Mouse (Mus musculus): ENCODE data around the gene Homer2. TPM values are rescaled to one million over a fixed set of nuclear protein-coding genes. Genes with fewer than 3 reads are reported as not detected.

Gene Homer2
- total RNA-seq, 2 experiments from 2014 or later, result 1.1 to 4.6 TPM

GRCm38 (mm10) chr7:81604991-81605390 lies 102.3 kb downstream of the Homer2 start:
- ATAC-seq (replicated peaks; ENCODE audit: low FRiP score, poor library complexity, severe bottlenecking), result no peak

DNA sequence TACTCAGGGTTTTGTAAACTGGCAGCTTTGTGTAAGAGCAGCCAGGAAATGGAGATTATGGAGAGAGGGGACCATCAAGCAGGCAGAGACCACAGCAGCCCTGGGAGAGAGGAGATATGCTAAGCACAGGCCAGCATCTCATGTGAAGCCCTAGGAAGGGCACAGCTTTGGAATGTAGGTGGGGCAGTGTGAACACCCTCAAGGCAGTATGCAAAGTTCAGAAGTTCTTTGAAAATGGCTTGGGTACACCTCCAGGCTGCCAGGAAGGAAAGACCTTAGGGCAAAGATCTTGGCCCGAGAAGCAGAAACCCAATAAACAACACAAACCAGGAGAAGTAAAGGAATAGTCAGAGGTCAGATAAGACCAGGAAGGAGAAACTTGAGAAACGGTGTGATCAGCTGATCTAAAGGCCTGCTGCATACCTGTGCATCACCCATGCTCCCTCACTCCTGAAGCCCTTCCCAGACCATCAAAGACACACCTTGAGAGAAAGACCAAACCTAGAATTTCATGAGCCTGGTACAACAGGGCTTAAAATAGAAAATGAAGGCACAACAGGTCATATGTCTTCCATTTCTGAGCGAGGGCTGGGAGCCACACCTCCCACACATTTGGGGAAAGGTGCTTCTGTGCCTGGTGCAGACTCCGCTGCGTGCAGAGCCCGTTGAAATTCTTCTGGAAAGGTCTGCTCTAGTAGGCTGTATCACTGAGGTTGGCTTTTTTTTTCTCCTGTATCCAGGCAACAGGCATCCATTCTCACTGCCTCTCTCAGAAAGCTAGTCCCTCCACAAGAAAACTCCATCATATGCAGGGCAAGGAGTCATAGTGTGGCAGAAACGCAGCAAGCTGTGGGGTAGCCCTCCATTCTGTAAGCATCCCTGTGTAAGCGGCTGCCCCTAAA lies 107.7 kb downstream of the Homer2 start:
- no peak for ATAC-seq (replicated peaks; ENCODE audit: low FRiP score, poor library complexity, severe bottlenecking)

DNA sequence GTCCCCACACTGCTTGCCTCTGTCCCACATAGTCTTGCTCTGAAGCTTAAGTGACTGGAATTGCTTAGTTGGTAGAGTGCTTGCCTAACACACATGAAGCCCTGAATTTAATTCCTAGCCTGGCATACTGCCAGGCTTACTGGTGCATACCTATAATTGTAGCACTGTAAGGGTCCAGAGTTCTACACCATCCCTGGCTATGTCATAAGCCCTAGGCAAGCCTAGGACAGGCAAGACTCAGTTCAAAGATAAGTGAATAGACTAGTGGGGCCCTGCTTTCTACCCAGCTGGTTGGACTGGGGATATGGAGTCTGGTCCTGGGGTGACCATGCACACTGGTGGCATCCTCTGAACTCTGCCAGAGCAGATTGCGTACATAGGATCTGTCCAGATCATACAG lies 109.7 kb downstream of the Homer2 start:
- ATAC-seq (replicated peaks; ENCODE audit: low FRiP score, poor library complexity, severe bottlenecking), result no peak

- ATAC-seq (replicated peaks; ENCODE audit: low FRiP score, poor library complexity, severe bottlenecking), result no peak
These were observed 111.2 kb downstream of the Homer2 start for GRCm38 (mm10) chr7:81596086-81596485.

GRCm38 (mm10) chr7:81595056-81595455 lies 112.3 kb downstream of the Homer2 start:
- ATAC-seq (replicated peaks; ENCODE audit: low FRiP score, poor library complexity, severe bottlenecking), result no peak

GRCm38 (mm10) chr7:81593387-81593786 lies 113.9 kb downstream of the Homer2 start:
- no peak for ATAC-seq (replicated peaks; ENCODE audit: low FRiP score, poor library complexity, severe bottlenecking)

- no peak for ATAC-seq (replicated peaks; ENCODE audit: low FRiP score, poor library complexity, severe bottlenecking)
These were observed 114.6 kb downstream of the Homer2 start for GRCm38 (mm10) chr7:81592686-81593085.

- ATAC-seq (replicated peaks; ENCODE audit: low FRiP score, poor library complexity, severe bottlenecking), result no peak; the same call in 1 of the 2 replicates
These were observed 120.1 kb downstream of the Homer2 start for GRCm38 (mm10) chr7:81587238-81587637.

GRCm38 (mm10) chr7:81585326-81585725 lies 122.0 kb downstream of the Homer2 start:
- no peak for ATAC-seq (replicated peaks; ENCODE audit: low FRiP score, poor library complexity, severe bottlenecking)

GRCm38 (mm10) chr7:81583512-81583911 lies 123.8 kb downstream of the Homer2 start:
- no peak for ATAC-seq (replicated peaks; ENCODE audit: low FRiP score, poor library complexity, severe bottlenecking)

DNA sequence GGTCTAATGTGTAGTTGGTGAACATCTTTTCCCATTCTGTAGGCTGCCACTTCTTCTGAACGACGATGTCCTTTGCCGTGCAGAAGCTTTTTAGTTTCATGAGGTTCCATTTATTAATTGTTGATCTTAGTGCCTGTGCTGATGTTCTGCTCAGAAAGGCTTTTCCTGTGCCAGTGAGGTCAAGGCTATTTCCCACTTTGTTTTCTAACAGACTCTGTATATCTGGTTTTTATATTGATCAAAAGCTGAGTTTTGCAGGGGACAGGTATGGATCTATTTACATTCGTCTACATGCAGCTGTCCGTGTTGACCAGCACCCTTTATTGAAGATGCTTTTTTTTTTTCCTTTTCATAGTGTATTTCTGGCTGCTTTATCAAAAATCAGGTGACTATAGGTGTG lies 128.0 kb downstream of the Homer2 start:
- ATAC-seq (replicated peaks; ENCODE audit: low FRiP score, poor library complexity, severe bottlenecking), result no peak

- ATAC-seq (replicated peaks; ENCODE audit: low FRiP score, poor library complexity, severe bottlenecking), result no peak
These were observed 128.9 kb downstream of the Homer2 start for GRCm38 (mm10) chr7:81578413-81578812.

GRCm38 (mm10) chr7:81577872-81578271 lies 129.5 kb downstream of the Homer2 start:
- no peak for ATAC-seq (replicated peaks; ENCODE audit: low FRiP score, poor library complexity, severe bottlenecking)

- no peak for ATAC-seq (replicated peaks; ENCODE audit: low FRiP score, poor library complexity, severe bottlenecking)
These were observed 131.7 kb downstream of the Homer2 start for GRCm38 (mm10) chr7:81575606-81576005.

- no peak for ATAC-seq (replicated peaks; ENCODE audit: low FRiP score, poor library complexity, severe bottlenecking)
These were observed 133.5 kb downstream of the Homer2 start for GRCm38 (mm10) chr7:81573821-81574220.

DNA sequence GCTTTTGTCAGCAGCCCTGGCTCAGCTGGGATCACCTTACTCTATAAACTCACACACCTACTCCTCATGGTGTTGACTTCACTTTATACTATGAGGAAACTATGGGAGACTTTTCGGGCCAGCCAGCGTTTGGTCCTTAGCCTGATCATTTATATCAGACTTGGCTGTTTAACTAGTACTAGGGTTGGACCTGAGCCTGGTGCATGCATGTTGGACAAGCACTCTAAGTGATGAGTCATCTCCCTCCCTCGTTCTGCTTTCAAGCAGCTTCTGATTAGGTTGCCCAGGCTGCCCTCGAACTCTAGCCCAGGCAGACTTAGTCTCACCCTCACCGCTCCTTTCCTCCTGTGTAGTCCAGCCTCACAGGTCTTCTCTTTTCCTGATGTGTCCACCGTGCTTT lies 133.9 kb downstream of the Homer2 start:
- ATAC-seq (replicated peaks; ENCODE audit: low FRiP score, poor library complexity, severe bottlenecking), result peak; percentile 70

DNA sequence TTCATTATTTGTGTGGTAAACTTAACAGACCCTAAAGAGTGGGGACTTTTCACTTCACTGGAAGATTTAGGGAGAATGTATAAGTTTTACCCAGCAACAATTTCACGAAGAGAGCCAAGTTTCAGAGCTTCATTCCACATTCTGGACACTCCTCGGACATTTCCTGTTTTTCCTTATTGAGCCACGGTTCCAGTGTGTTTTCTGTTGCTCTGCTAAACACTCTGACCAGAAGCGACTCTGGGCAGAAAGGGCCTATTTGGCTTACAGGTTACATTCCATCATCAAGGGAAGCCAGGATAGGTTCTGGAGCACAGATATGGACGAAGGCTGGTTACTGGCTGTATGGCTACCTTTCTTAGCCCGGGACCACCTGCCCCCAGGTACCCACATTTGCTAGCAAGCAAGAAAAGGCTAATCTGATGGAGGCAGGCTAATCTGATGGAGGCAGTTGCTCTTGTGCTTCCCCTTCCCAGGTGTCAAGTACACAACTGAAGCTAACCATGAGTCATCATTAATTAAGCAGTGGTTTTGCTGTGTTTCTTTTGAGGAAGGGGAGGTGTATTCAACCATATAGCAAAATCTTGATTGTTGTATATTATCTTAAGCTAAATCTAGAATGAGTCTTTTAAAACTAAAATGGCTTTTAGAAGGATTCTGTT lies 134.6 kb downstream of the Homer2 start:
- ATAC-seq (replicated peaks; ENCODE audit: low FRiP score, poor library complexity, severe bottlenecking), result no peak

- no peak for ATAC-seq (replicated peaks; ENCODE audit: low FRiP score, poor library complexity, severe bottlenecking)
These were observed 135.3 kb downstream of the Homer2 start for GRCm38 (mm10) chr7:81571941-81572441.

- ATAC-seq (replicated peaks; ENCODE audit: low FRiP score, poor library complexity, severe bottlenecking), result peak; percentile 91
These were observed 136.0 kb downstream of the Homer2 start, which contains the start of gene Whamm for GRCm38 (mm10) chr7:81571108-81571940. Whamm (plus strand) TSS chr7:81571266.

- ATAC-seq (replicated peaks; ENCODE audit: low FRiP score, poor library complexity, severe bottlenecking), result peak; percentile 51
These were observed 136.6 kb downstream of the Homer2 start for GRCm38 (mm10) chr7:81570752-81571107.
